Mouse (Mus musculus) B cell, adult 2 months (primary cell): ENCODE data around the gene Olfr1329.
"Not testable (repeated sequence)": the region's sequence is repeated elsewhere in the genome, so short reads cannot be mapped to it uniquely, and the experiment has no call there.

Experiments used
- DNase-seq, 2 experiments: peaks; one replicate each; pipeline ENCODE4 v3.0.0; 2022

Gene Olfr1329

GRCm38 (mm10) chr4:118917365-118917764 is at the start of gene Olfr1329:
Gene Olfr1329 (minus strand): TSS chr4:118917465.
- DNase-seq: not testable (repeated sequence)

DNA sequence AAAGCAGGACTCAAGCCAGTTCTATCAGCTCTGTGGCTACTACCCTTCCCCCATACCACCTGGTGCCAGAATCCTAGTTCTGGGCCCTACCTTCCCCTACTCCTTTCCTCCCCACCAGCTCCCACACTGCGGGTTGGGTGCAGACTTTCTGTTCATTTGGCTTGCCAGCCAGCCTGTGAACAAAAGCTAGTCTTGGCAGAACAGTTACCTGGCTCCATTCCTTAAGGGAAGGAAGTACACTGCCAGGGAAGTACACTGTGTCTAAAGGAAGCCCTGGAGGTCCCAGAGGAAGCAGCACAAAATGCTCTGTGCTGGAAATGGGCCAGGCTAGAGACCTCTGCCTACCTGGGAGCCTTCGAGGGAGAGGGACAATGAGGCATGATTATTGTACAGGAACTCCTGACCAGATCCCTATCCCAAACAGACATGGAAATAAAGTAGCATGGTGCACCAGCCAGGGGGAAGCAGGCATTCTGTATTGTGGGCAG is 43.9 kb upstream of the Olfr1329 start, which contains the start of gene Lao1:
Lao1 (plus strand) TSS at position 438 of the 488 bp plus-strand sequence.
- DNase-seq: no peak

DNA sequence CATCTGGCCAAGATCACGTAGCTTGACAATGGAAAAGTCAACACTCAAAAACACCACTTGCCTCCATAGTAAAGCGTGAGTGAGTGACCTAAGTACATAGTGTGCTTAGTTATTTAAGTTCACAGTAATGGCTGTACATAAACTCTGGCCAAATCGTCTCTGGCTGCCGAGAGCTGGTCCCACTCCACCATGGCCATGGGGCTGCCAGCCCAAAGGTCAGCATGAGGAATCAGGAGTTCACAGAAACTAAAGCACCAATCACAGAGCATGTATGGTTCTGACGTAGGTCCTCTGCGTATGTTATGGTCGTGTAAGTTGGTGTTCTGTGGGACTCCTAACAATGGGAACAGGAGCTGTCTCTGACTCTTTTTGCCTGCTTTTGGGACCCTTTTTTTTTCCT is 41.5 kb upstream of the Olfr1329 start:
- DNase-seq: no peak

- DNase-seq: no peak
These were observed 21.2 kb upstream of the Olfr1329 start, which contains the start of gene Olfr1328 for GRCm38 (mm10) chr4:118938512-118938911. Gene Olfr1328 (minus strand): TSS chr4:118938612.

- not testable (repeated sequence) for DNase-seq
These were observed 14.1 kb upstream of the Olfr1329 start for GRCm38 (mm10) chr4:118931326-118931725.

DNA sequence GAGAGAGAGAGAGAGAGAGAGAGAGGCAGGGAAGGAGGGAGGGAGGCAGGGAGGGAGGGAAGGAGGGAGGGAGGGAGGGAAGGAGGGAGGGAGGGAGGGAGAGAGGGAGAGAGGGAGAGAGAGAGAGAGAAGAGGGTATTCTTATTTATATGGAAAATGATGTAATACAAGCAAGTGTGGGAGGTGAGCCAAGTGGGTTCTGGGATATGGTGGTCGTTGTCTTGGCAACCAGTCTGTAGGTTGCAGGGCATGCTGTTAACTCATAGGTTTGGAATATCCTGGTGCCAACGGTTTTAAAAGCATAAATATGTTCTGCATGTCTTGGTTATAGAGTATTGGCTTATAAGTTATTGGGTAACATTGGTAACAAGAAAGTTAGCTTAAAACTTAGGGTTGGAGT is 15.3 kb downstream of the Olfr1329 start:
- no peak for DNase-seq

DNA sequence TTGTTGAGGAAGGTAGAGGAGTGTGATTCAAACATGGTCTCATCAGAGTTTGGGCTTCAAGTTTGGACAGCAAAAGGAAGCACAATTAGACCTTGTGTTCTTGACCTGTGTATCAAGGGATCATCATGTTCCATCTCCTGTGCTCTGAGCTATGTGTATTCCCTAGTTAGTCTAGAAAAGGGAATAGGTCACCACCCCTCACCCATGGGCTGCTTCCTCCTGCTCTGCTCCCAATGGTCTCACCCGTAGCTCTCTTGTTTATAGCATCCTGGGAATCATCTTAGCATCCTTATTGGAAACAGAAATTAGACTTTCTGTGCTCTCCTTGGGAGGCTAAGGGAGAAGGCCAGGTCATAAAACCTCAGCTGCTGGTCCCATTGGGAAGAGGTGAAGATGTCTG is 29.0 kb downstream of the Olfr1329 start, which contains the start of gene Olfr1330:
Olfr1330 (plus strand) TSS at position 301 of the 400 bp plus-strand sequence.
- no peak for DNase-seq

DNA sequence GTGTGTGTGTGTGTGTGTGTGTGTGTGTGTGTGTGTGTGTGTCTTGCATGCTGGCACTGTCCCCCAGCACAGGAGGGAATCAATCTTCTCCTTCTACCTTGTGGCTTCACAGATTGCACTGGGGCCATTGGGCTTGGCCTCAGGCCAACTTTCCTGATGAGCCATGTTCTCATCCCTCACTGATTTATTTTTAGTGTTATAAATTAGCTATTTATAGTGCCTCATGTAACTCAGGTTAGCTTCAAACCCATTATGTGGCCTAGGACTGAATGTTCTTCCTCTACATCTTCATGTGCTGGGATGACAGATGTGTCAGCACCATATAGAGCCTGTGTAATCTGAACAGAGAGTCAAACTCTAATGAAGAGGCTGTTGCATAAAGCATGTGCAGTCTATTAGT is 49.7 kb downstream of the Olfr1329 start:
- no peak for DNase-seq
